Mouse (Mus musculus) urinary bladder, postnatal 10 days (tissue): ENCODE data around the gene Bco1.

ENCODE experiments used
- DNase-seq: peaks from one replicate; pipeline ENCODE4 v3.0.0; 2022; ENCODE audit warnings: low spot score

Bco1 gene

DNA sequence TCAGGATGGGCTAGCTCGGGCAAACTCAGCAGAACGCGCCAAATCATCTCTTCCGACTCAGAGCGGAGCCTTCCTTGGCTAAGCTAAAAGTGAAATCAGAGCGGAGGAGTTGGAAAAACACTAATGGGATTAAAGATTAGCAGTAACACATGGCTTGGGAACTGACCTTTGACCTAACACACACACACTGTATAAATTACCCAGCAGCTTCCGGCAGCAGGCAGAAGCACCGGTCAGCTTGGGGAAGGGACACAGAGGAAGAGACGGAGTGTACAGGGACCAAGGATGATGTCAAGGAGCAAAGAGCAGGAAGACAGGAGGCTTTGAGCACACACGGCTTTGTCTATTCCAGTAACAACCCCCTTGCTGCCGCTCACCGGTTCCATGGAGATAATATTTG is at the start of gene Bco1:
Gene Bco1 (plus strand): TSS at position 208 of the 400 bp plus-strand sequence.
- DNase-seq, result no peak

- DNase-seq, result no peak
Measured at GRCm38 (mm10) chr8:117049444-117049843, 46.2 kb upstream of the Bco1 start.

GRCm38 (mm10) chr8:117050763-117051162 is 44.9 kb upstream of the Bco1 start:
- no peak for DNase-seq

GRCm38 (mm10) chr8:117051316-117051715 is 44.3 kb upstream of the Bco1 start:
- no peak for DNase-seq

- DNase-seq, result no peak
Measured at GRCm38 (mm10) chr8:117053135-117054079, 42.2 kb upstream of the Bco1 start.

DNA sequence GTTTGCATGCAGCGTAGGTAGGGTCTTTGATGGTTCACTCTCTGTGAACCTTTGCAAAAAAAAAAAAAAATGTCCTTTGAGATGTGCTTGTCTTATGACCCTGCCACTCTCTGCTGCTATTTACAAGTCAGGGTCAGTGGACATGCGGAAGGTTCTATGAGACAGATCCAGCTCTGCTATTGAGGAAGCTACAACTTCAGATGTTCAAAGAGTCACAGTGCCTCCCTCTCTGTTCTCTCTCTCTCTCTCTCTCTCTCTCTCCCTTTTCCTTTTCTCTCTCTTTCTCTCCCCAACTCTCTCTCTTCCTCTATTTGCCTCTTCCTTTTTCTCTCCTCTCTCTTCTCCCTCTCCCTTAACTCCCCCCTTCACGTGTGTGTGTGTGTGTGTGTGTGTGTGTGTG is 41.5 kb upstream of the Bco1 start:
- no peak for DNase-seq

DNA sequence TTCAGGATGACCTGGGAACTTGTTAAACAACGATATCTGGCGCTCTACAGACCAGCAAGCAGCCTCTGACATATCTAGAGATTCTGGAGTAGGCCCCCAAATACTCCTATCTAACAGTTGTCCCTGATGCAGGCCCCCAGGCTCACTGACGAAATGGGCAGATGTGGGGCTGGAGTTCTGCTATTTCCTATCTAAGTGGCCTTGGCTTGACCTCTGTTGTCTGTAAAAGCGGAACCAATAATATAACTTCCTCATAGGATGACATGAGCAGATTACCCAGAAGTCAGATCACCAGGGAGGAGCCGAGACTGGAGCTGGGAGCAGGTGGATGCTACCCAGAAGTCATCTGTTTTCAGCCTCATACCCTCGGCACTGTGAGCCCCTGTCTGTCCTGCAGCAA is 40.6 kb upstream of the Bco1 start:
- no peak for DNase-seq

DNA sequence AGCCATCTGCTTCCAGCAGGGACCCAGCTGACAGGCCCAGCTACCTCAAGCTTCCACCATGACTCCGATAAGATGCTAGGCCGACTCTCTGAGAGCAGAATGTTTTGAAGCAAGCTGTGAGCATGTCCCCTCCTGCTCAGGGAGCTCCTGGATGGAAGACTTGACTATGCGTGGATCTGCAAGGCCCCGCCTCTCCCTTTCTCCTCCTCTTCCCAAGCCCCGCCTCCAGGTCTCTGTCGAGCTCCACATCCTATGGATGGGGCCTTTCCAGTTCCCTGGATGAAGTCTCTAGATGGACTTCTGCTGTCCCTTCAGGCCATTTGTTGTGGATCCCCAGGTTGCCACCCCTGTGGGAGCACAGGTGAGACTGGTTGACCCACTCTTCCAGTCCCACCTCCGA is 36.6 kb upstream of the Bco1 start:
- DNase-seq, result no peak

- DNase-seq, result no peak
Measured at GRCm38 (mm10) chr8:117060306-117060705, 35.3 kb upstream of the Bco1 start.

DNA sequence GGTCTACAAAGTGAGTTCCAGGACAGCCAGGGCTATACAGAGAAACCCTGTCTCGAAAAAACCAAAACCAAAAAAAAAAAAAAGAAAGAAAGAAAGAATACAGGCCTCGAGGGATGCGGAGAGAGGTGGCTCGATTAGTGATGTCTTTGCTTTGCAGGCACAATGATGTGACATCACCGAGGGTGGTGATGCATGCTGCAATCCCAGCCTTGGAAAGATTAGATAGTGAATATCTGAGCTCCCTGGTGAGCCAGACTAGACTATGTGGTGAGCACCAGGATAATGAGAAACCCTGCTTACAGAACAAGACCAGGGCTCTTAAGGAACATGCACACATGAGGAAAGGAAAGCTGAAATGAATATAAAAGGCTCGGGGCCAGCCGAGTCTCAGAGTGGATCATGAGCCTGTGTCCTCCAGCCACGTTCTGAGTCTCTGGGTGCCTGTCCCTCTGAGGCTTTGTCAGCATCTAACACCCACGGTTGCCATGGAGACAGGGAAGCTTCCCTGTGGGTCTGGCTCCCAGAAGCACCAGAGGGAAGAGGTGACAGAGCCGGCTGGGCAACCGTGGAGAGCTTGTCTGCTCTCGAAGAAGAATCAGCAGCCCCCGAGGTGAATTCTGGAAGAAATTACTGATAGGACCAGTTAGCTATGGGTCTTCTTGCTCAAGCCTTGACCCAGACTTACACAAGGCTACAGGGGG is 34.3 kb upstream of the Bco1 start:
- DNase-seq, result no peak

DNA sequence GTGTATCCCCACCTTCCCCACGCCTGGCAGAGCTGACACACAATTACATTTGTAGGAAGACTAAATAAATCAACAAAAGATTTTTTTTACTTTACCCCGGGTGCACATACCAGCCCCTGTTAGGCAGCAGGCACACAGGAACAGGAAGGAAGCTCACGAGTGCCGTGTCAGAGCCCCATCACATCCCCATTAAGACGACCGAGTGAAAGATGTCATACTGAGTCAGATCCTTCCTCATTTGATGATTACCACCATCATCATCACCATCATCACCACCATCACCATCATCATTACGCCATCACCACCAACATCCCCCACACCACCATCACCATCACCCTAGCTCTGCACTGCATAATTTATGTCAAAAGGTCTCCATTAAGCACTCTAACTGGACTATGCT is 28.7 kb upstream of the Bco1 start:
- no peak for DNase-seq

DNA sequence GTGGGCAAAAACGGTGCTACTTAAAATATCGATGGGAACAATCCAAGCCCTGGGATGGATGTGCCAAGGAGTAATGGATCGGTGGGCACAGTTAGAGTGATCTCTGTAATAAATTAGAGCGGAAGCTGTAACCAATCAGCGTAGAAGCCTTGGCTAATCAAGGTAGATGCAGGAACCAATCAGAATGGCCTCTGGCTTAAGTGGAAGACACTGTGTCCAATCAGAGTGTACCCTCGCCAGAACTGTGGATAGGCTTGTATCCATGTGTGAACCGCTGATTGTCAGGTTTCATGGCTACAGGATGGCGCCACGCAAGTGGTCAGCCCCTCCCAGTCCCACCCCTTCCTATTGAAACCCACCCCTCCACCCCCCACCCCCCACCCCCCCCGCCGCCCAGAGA is 28.3 kb upstream of the Bco1 start:
- no peak for DNase-seq

DNA sequence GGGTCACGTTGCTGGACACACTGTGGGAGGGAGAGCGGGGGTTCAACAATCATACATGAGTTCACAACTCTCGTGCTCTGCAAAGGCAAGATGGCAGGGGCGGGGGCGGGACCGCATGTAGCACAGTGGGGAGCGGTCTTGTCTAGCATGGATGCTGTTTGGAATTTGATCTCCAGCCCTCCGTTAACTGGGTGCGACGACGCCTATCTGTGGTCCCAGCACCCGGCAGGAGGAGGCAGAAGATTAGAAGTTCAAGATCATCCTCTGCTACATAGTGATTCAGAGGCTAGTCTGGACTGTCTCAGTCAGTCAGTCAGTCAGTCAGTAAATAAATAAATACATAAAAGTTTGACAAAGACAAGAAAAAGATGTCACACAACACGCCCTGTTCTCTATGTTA is 27.4 kb upstream of the Bco1 start:
- no peak for DNase-seq

DNA sequence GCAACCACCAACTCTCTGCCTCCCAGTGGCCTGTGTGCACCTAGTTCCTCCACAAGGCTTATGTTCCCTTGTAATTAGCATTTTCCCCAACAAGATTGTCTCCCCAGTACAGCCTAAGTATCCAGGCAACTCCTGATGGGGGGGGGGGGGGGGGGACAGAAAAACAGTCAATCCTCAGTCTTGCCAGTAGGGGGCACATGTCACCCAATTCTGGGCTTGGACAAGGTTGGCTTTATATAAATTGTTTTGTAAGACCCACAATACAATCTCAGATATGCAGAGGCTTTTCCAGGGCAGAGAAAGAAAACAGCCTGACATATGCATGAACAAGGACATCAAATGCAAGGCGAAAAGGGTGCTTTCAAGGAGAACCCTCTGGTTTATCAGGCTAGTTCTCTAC is 25.9 kb upstream of the Bco1 start:
- no peak for DNase-seq

DNA sequence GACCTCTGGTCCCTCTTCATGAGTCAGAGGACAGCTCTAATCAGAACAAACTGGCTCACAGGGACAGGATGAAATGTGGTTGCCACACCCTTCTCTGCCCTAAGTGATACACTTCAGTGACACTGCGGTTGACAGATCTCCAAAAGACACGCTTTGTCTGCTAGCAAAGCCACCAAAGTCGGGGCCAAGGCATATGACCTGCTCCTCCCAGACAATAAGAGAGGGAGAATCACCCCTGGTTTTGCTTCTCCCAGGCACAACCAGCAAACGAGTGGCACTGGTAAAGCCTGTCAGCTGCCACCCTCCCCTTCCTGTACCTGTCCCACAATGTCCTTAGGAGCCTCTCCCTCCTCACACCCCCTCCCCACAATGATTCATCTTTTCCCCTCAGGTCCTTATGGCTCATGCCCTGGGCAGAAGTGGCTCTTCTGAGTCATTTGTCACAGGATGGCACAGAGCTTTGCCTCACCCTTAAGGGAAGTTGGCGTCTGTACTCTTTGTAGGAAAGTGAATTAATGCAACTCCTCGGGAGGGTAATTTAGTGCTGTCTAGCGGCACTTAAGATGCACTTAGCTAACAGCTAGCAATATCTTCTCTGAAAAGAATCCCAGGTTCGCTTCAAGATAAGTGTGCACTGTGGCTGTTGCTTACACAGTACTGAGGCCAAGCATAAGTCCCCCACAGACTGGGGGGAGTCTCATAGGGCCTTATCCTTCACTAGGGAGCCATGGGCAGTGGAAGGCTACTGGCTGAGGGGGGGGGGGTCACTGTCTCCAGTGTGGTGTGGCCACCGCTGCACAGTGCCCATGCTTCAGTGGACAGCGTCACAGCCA is 21.1 kb upstream of the Bco1 start:
- no peak for DNase-seq

DNA sequence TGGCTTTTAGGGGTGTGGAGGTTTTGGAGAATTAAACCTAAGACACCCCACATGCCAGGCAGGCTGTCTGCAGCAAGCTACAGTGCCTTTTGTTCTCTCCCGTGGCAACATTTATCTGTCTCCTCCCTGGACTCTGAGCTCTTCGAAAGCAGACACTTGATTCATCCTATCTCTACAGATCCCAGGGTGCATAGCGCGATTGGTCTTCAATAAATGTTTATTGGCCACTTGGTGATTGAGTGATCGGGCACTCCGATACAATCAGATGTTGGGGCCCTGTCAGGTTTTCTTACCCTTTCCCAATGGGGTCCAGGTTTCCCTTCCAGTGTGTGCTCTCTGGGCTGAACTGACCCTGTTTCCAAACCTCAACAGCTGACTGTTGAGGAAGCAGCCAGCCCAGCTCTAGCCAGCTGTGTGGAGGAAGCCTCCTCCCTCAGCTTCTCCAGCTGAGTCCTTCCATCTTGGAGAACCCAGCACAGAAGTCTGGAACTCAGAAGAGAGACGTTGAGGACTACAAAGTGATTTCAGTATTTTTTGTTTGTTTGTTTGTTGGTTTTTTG is 17.2 kb upstream of the Bco1 start:
- no peak for DNase-seq

GRCm38 (mm10) chr8:117079652-117080051 is 16.0 kb upstream of the Bco1 start:
- no peak for DNase-seq

DNA sequence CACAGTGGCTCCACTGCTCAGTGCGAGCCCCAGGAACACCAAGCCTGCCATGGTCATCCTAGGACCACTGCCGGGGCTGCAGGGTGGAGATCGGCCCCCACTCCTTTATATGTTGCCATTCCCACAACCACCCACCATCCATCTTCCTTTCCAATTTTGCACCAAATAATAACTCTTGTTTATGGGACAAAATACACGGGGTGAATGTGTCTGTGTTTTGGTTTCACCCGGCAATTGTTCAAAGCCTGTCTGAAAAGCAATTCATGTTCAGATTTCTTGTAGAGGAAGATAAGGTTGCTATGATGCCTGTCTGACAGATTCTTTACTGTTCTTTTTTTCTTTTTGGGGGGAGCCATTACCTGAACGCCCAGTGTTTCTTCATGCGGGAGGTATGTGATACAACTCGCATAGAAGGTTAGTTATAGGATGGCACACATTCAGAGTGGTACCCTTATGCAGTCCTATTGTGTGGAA is 13.2 kb upstream of the Bco1 start, which contains the start of gene Pkd1l2:
Gene Pkd1l2 (minus strand): TSS at position 51 of the 474 bp plus-strand sequence.
- DNase-seq, result no peak

- DNase-seq, result no peak
Measured at GRCm38 (mm10) chr8:117082947-117083559, 12.6 kb upstream of the Bco1 start.

GRCm38 (mm10) chr8:117085521-117085920 is 10.1 kb upstream of the Bco1 start:
- DNase-seq, result no peak

DNA sequence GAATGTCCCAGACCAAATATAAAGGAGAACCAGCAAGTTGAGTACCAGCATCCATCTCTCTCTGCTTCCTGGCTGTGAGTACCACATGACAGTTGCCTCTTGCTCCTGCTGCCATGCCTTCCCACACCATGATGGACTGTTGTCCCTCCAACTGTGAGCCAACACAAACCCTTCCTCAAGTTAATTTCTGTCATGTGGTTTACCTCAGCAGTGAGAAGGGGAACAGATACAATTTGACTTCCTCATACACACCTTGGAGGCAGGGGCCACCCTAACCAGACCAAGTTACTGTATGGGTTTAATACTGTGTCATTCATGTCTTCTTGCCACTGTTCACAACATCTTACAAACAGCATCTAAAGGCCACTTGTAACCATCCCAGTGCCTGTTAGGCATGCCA is 8.6 kb upstream of the Bco1 start:
- no peak for DNase-seq
